Mouse (Mus musculus): ENCODE results near the gene Bsph1. TPM values are rescaled to one million over a fixed set of nuclear protein-coding genes. Genes with fewer than 3 reads are reported as not detected.
"Not testable (repeated sequence)": the region's sequence is repeated elsewhere in the genome, so short reads cannot be mapped to it uniquely, and the experiment has no call there.

Bsph1 gene
- polyA plus RNA-seq (2012; rRNA removed): not detected in 2 replicates

DNA sequence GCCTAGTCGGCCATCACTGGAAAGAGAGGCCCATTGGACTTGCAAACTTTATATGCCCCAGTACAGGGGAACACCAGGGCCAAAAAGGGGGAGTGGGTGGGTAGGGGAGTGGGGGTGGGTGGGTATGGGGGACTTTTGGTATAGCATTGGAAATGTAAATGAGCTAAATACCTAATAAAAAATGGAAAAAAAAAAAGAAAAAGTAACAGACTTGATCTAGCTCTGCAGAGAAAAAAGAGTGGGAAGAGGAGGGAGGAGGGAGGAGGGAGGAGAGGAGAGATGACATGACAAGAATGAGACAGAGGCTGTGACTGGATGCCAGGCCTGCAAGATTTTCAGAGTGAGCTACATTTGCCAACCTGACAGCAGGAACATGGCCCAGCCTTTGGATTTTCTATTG, at the start of gene Bsph1:
TSS of gene Bsph1 (plus strand) at position 301 of the 400 bp plus-strand sequence.
- H3K4me1 ChIP-seq (ENCODE audit: control insufficient read depth, insufficient read depth, insufficient read length, low read length); H3K4me3 ChIP-seq (ENCODE audit: low read depth, low read length); H3K36me3 ChIP-seq (ENCODE audit: control insufficient read depth, insufficient read depth, low read length); H3K27me3 ChIP-seq (ENCODE audit: control insufficient read depth, insufficient read depth, low read length); H3K27ac ChIP-seq (ENCODE audit: insufficient read depth, low read depth, low read length): not testable (repeated sequence)
- 85% methylated on average over 1 of the region's 1 CpGs for WGBS

DNA sequence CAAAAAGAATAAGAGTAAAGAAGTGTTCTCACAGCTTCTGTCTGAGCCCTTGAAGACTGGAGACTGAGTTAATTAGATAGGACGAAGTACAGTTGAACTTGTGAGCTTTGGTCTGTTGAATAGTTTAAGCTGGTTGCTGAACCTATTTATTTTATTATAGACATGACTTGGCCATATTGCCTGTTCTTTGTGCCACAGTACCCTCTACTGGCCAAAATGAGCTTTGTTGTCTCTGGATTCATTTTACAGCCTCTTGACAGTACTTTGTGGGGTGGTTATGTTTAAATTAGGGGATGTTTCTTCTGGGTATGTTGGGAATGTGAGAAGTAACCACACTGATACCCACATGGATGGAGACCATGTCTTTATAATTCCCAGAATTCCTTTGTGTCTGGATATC, 60.9 kb downstream of the Bsph1 start:
- no peaks in the 10 kb centered on the region for H3K27me3 ChIP-seq (ENCODE audit: control insufficient read depth, insufficient read depth, low read length)
- H3K4me3 ChIP-seq (ENCODE audit: low read depth, low read length): no peak overlapping the region
- no peak overlapping the region for H3K27ac ChIP-seq (ENCODE audit: insufficient read depth, low read depth, low read length)
- no peaks in the 10 kb centered on the region for H3K4me1 ChIP-seq (ENCODE audit: control insufficient read depth, insufficient read depth, insufficient read length, low read length)
- H3K36me3 ChIP-seq (ENCODE audit: control insufficient read depth, insufficient read depth, low read length): no peaks in the 10 kb centered on the region
- TF ChIP-seq CTCF (IDR thresholded peaks at IDR 0.05; ENCODE audit: extremely low read depth, insufficient read length, insufficient replicate concordance, low read depth, low read length): no peak
- TF ChIP-seq POLR2A (IDR thresholded peaks at IDR 0.05; ENCODE audit: low read depth, low read length): no peak
- 27% methylated on average over 1 of the region's 1 CpGs for WGBS

Other genes with a start within 250 kb of the Bsph1 start
- gene Vmn1r89, start 237.8 kb upstream of the Bsph1 start, polyA plus RNA-seq (2012; rRNA removed): not detected in 2 replicates
- gene Lig1, start 173.6 kb upstream of the Bsph1 start, polyA plus RNA-seq (2012; rRNA removed): 4.0 and 10.1 TPM in 2 replicates
- gene Zswim9, start 172.1 kb upstream of the Bsph1 start, polyA plus RNA-seq (2012; rRNA removed): 1.7 and 2.4 TPM in 2 replicates
- 0.61 and 4.5 TPM in 2 replicates for gene Pla2g4c, start 126.2 kb upstream of the Bsph1 start, polyA plus RNA-seq (2012; rRNA removed)
- gene Cabp5, start 52.7 kb upstream of the Bsph1 start, polyA plus RNA-seq (2012; rRNA removed): not detected in 2 replicates
- gene Bsph2, start 120.2 kb downstream of the Bsph1 start, polyA plus RNA-seq (2012; rRNA removed): not detected in 2 replicates
- not detected in 2 replicates for gene Sult2a5, start 173.1 kb downstream of the Bsph1 start, polyA plus RNA-seq (2012; rRNA removed)

All from small intestine, adult 2 months (tissue).